Mouse (Mus musculus): ENCODE data around the gene Tmem89. TPM values are rescaled to one million over a fixed set of nuclear protein-coding genes. Genes with fewer than 3 reads are reported as not detected.

Gene Tmem89
- 0.72 and 1.1 TPM in 2 replicates for polyA plus RNA-seq (2021; fragmentation: Nextera tagmentation)
- long read RNA-seq, experiment 1, partial matches to known transcripts = 0 of 1 reads
- long read RNA-seq, experiment 1, other reads (novel, unspliced or antisense) = 0 of 1 reads
- long read RNA-seq, experiment 2 = 0 reads

DNA sequence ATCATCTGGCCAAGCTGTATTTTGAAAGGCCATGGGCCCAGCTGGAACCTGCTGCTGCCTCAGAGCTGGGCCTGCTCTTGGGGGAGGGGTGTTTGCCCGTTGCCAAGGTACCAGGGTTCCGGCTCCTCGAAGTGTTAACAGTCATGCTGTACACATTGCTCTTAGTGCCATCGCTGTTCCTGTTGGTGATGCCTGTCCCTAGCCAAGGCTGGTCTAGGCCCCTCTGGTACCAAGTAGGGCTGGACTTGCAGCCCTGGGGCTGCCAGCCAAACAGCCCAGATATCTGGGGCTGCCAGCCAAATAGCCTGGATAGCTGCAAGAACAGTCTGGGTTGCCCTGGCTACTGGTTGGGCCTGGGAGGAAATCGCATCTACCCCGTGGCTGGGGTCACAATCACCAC lies at the start of gene Tmem89:
Tmem89 (plus strand) TSS at position 129 of the 400 bp plus-strand sequence.

DNA sequence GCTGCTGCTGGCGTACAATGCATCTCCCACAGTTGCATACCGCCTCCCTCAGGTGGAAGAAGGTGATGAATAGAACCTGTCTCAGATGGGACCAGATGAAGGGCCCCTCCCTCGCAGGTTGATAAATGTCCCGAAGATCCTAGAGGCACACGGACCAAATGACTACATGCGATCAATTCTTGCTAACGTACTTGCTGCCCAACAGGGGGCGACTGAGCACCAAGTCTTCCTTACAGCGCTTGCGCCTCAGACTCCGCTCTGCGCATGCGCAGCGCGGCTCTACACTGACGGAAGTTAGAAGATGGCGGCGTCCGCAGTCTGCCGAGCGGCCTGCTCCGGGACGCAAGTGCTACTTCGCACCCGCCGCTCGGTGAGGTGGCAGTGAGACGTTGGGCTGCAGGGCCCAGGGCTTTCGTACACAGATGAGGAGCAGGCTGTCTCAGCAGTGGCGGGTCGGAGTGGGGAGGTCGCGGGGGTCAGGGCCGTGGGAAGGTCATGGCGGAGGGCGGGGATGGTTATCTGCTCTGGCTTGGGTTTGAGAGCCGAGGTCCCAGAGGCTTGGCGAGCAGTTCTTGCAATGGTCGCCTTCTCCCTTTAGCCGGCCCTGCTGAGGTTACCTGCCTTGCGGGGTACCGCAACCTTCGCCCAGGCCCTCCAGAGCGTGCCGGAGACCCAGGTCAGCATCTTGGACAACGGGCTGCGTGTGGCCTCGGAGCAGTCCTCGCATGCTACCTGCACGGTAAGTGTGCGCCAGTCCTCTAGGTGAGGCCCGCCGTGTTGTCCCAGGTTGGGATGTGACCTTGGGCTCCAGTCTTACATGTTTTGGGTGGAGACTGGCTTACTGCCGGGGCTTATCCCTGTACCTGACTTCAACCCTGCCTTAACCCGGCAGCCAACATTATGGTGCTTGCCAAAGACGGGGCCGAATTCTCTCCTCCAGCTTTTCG lies 22.3 kb downstream of the Tmem89 start, which contains the start of gene Uqcrc1:
Uqcrc1 (plus strand) TSS at position 216 of the 947 bp plus-strand sequence.

DNA sequence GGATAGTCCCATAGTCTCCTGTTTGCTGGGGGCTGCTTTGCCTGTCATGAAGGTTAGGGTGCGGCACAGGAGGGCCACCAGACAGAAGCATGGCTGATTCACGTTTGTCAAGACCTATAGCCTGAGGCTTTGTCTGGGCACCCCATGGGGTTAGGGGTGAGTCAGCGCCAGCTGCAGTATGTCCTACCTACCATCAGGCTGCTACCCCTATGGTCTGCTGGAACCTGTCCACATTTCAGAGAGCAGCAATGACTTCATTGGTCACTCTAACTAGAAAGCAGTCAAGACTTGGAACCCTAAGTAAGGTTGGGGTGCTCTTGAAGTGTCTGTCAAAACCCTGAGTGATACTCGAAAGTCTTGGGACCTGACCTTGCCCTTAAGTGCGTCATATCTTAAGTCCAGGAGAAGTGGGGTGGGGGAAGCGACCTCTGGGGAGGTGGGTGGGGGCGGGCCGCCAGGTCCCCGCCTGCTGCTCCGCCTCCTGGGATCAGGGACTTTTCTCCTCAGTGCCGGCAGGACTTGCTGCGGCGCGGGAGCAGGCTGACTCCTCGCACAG lies 38.7 kb downstream of the Tmem89 start, which contains the start of gene Col7a1:
Col7a1 (plus strand) TSS at position 506 of the 556 bp plus-strand sequence.

Other genes with a start within 250 kb of the Tmem89 start
- gene Prkar2a, start 225.3 kb upstream of the Tmem89 start, polyA plus RNA-seq (2021; fragmentation: Nextera tagmentation) = 7.0 and 16.0 TPM in 2 replicates
- gene Ip6k2, start 130.8 kb upstream of the Tmem89 start, polyA plus RNA-seq (2021; fragmentation: Nextera tagmentation) = 22.3 and 29.4 TPM in 2 replicates
- gene Nckipsd, start 106.3 kb upstream of the Tmem89 start, polyA plus RNA-seq (2021; fragmentation: Nextera tagmentation) = 39.1 and 47.3 TPM in 2 replicates
- 2.2 and 3.1 TPM in 2 replicates for gene Celsr3, start 88.3 kb upstream of the Tmem89 start, polyA plus RNA-seq (2021; fragmentation: Nextera tagmentation)
- gene Slc26a6, start 61.3 kb upstream of the Tmem89 start, polyA plus RNA-seq (2021; fragmentation: Nextera tagmentation) = 5.9 and 8.2 TPM in 2 replicates
- 529 and 727 TPM in 2 replicates for gene Uqcrc1, start 22.0 kb downstream of the Tmem89 start, polyA plus RNA-seq (2021; fragmentation: Nextera tagmentation)
- gene Col7a1, start 39.0 kb downstream of the Tmem89 start, polyA plus RNA-seq (2021; fragmentation: Nextera tagmentation) = 0.01 TPM in 1 of 2 replicates, not detected in the other
- not detected in 2 replicates for gene Ucn2, start 71.4 kb downstream of the Tmem89 start, polyA plus RNA-seq (2021; fragmentation: Nextera tagmentation)
- gene Pfkfb4, start 77.2 kb downstream of the Tmem89 start, polyA plus RNA-seq (2021; fragmentation: Nextera tagmentation) = 5.0 and 6.6 TPM in 2 replicates
- 144 and 161 TPM in 2 replicates for gene Shisa5, start 123.9 kb downstream of the Tmem89 start, polyA plus RNA-seq (2021; fragmentation: Nextera tagmentation)
- 10.1 and 12.5 TPM in 2 replicates for gene Trex1, start 145.1 kb downstream of the Tmem89 start, polyA plus RNA-seq (2021; fragmentation: Nextera tagmentation)
- 15.6 and 21.1 TPM in 2 replicates for gene Atrip, start 159.5 kb downstream of the Tmem89 start, polyA plus RNA-seq (2021; fragmentation: Nextera tagmentation)
- gene Ccdc51, start 167.9 kb downstream of the Tmem89 start, polyA plus RNA-seq (2021; fragmentation: Nextera tagmentation) = 4.0 and 5.0 TPM in 2 replicates
- 716 and 866 TPM in 2 replicates for gene Tma7, start 168.0 kb downstream of the Tmem89 start, polyA plus RNA-seq (2021; fragmentation: Nextera tagmentation)
- 11.7 and 15.9 TPM in 2 replicates for gene Plxnb1, start 180.8 kb downstream of the Tmem89 start, polyA plus RNA-seq (2021; fragmentation: Nextera tagmentation)
- not detected in 2 replicates for gene Fbxw21, start 247.4 kb downstream of the Tmem89 start, polyA plus RNA-seq (2021; fragmentation: Nextera tagmentation)